Mouse (Mus musculus): ENCODE measurements around the gene Retreg1. TPM values are rescaled to one million over a fixed set of nuclear protein-coding genes. Genes with fewer than 3 reads are reported as not detected.

The Retreg1 gene
- polyA plus RNA-seq, 1 experiment from 2014 or later, result 6.8 TPM

DNA sequence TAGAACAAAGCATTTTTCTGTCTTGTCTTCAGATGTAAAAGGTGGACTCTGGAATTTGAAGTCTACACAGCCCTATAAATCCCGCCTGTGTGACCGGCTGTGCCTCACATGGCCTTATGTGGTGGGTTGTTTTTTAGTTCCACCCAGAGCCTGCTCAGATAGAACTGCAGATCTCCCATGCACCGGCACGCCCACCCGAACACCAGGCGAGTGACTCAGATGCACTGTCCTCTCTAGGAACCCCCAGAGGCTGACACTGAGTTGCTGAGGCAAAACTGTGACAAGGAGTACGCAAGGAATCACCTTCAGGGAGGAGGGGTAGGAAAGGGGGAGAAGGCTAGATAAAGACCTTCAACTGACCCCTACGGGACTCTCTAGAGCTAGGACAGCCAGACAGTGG, 85.0 kb downstream of the Retreg1 start:
- H3K27ac ChIP-seq, result no peak overlapping the region
- H3K4me2 ChIP-seq (replicated peaks), result no peak overlapping the region
- H3K36me3 ChIP-seq, result no peaks in the 10 kb centered on the region
- WGBS, result 94% methylated on average over 8 of the region's 8 CpGs
- H3K27me3 ChIP-seq, result no peaks in the 10 kb centered on the region
- 0 out of 2 replicates have a peak, but pooled peaks cover 3% of the 10 kb centered on the region for H3K4me1 ChIP-seq (replicated peaks)
- H3K9me3 ChIP-seq, result no peaks in the 10 kb centered on the region
- H3K9ac ChIP-seq (replicated peaks), result no peak overlapping the region
- ATAC-seq, result no peak
- H3K4me3 ChIP-seq (replicated peaks), result no peak overlapping the region

DNA sequence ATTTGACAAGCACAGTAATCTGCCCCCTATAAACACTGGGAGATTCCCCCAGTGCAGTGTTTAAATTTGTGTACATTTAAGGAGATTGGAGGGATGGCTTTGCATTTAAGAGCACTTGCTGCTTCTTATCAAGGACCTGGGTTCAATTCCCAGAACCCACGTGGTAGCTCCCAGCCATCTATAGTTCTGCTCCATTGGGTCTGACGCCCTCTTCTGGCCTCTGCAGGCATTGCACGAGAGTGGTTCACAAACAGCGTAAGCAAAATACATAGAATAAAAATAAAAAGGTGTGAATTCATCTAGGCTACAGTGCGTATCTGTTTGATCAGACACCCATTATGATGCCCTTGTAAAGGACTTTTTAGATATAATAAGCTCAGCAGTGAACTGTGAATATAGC, 85.9 kb downstream of the Retreg1 start:
- no peaks in the 10 kb centered on the region for H3K36me3 ChIP-seq
- no peak overlapping the region for H3K4me3 ChIP-seq (replicated peaks)
- WGBS, result 66% methylated on average over 5 of the region's 5 CpGs
- no peak overlapping the region for H3K9ac ChIP-seq (replicated peaks)
- H3K9me3 ChIP-seq, result no peaks in the 10 kb centered on the region
- no peak overlapping the region for H3K4me2 ChIP-seq (replicated peaks)
- ATAC-seq, result no peak
- H3K27me3 ChIP-seq, result no peaks in the 10 kb centered on the region
- no peak overlapping the region for H3K27ac ChIP-seq
- 0 out of 2 replicates have a peak, but pooled peaks cover 4% of the 10 kb centered on the region for H3K4me1 ChIP-seq (replicated peaks)

DNA sequence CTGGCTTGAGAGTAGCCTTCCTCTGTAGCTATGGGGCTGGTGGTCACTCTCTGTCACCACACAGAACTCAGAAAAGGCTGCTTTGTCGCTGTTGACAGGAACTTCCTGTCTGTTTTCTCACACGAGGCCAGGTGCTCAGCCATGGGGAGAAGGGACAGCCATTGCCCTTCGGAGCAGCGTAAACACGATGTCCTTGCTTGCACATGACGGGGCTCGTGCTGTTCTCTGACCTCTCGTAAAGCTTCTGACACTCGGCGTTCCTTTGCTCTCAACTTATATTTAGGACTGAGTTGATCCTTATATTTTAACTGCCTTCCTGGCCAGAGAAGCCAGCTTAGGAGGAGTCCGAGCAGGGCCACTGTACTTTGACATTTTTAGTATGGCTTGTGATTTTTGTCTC, 86.5 kb downstream of the Retreg1 start:
- Histone ChIP-seq H3K36me3 (no peaks in the 10 kb centered on the region), H3K9ac (replicated peaks) (no peak overlapping the region), H3K4me3 (replicated peaks) (no peak overlapping the region), H3K4me1 (replicated peaks) (0 out of 2 replicates have a peak, but pooled peaks cover 4% of the 10 kb centered on the region), H3K9me3 (no peaks in the 10 kb centered on the region), H3K4me2 (replicated peaks) (no peak overlapping the region), H3K27ac (no peak overlapping the region), H3K27me3 (no peaks in the 10 kb centered on the region)
- WGBS, result 84% methylated on average over 11 of the region's 11 CpGs
- ATAC-seq, result no peak

DNA sequence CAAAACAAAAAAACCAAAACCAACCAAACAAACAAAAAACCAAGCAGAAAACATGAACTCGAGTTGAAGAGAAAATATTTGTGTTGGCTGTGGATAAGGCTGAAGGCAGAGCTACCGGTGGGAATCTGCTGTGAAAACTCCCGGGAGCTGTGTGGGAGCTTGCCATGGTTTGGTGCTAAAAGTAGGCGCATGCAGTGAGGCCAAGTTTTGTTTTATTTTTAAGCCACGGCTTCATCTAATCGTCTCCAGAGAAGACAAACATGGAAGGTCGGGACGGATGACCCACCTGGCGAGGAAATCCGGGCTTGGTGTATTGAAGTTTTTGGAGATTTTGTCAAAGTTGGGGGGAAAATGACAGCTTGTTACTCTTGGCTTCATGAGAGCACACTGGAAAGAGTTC, 87.0 kb downstream of the Retreg1 start:
- Histone ChIP-seq H3K4me3 (replicated peaks) (no peak overlapping the region), H3K36me3 (no peaks in the 10 kb centered on the region), H3K9me3 (no peaks in the 10 kb centered on the region), H3K9ac (replicated peaks) (no peak overlapping the region), H3K4me1 (replicated peaks) (0 out of 2 replicates have a peak, but pooled peaks cover 4% of the 10 kb centered on the region), H3K4me2 (replicated peaks) (no peak overlapping the region), H3K27me3 (no peaks in the 10 kb centered on the region), H3K27ac (no peak overlapping the region)
- no peak for ATAC-seq
- WGBS, result 88% methylated on average over 10 of the region's 10 CpGs

DNA sequence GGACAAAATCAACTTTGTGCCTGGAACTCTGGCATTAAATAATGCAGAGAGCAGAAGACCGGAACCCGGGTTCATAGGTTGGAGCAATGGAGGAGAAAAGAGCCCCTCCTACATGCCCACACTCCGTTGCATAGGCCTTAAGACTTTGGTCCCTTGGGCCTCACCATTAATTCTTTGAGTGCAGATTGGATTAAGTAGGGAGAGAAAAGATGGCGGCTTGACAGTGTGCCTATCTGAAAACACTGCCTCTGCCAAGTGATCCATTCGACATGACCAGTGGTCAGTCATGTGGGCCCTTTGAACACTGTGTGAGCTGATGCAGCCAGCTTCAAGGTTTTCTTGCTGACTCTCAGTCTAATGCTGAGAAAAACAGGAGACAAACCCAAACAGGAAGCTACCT, 87.7 kb downstream of the Retreg1 start:
- no peaks in the 10 kb centered on the region for H3K36me3 ChIP-seq
- WGBS, result 86% methylated on average over 5 of the region's 5 CpGs
- H3K27me3 ChIP-seq, result no peaks in the 10 kb centered on the region
- ATAC-seq, result no peak
- H3K4me1 ChIP-seq (replicated peaks), result 0 out of 2 replicates have a peak, but pooled peaks cover 4% of the 10 kb centered on the region
- H3K9ac ChIP-seq (replicated peaks), result no peak overlapping the region
- no peaks in the 10 kb centered on the region for H3K9me3 ChIP-seq
- H3K27ac ChIP-seq, result no peak overlapping the region
- no peak overlapping the region for H3K4me3 ChIP-seq (replicated peaks)
- no peak overlapping the region for H3K4me2 ChIP-seq (replicated peaks)

- no peak overlapping the region for H3K4me3 ChIP-seq (replicated peaks)
- no peak overlapping the region for H3K27ac ChIP-seq
- H3K9me3 ChIP-seq, result no peaks in the 10 kb centered on the region
- no peak for ATAC-seq
- no peak overlapping the region for H3K9ac ChIP-seq (replicated peaks)
- H3K4me1 ChIP-seq (replicated peaks), result 0 out of 2 replicates have a peak, but pooled peaks cover 4% of the 10 kb centered on the region
- H3K27me3 ChIP-seq, result no peaks in the 10 kb centered on the region
- WGBS, result 91% methylated on average over 9 of the region's 9 CpGs
- no peaks in the 10 kb centered on the region for H3K36me3 ChIP-seq
- no peak overlapping the region for H3K4me2 ChIP-seq (replicated peaks)
These were observed 89.5 kb downstream of the Retreg1 start for GRCm38 (mm10) chr15:25932497-25932896.

- Histone ChIP-seq H3K4me3 (replicated peaks) (no peak overlapping the region), H3K36me3 (no peaks in the 10 kb centered on the region), H3K4me2 (replicated peaks) (no peak overlapping the region), H3K27me3 (no peaks in the 10 kb centered on the region), H3K27ac (no peak overlapping the region), H3K4me1 (replicated peaks) (0 out of 2 replicates have a peak, but pooled peaks cover 4% of the 10 kb centered on the region), H3K9me3 (no peaks in the 10 kb centered on the region), H3K9ac (replicated peaks) (no peak overlapping the region)
- no peak for ATAC-seq
- WGBS, result 67% methylated on average over 16 of the region's 16 CpGs
These were observed 90.1 kb downstream of the Retreg1 start for GRCm38 (mm10) chr15:25932937-25933684.

DNA sequence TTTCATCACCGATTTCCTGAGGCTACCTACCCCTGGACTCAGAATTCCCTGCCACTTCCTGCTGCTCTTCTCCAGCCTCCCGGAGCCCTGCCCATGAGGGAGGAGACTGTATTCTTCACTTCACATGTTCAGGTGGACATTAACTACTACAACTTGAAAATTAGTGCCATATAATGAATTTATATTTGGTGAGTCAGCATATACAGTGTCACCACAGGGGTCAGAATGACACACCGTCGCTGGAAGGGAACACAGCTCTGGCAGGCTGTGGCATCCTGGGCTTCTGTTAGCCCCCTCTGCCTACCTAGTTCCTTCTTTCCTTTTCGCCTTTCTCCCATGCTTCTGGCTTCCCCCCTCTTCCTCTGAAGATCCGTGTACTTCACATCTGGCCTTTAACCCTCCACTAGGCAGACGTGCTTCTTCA, 90.7 kb downstream of the Retreg1 start:
- no peak overlapping the region for H3K4me3 ChIP-seq (replicated peaks)
- no peak overlapping the region for H3K27ac ChIP-seq
- no peak overlapping the region for H3K9ac ChIP-seq (replicated peaks)
- ATAC-seq, result no peak
- WGBS, result 78% methylated on average over 7 of the region's 7 CpGs
- H3K36me3 ChIP-seq, result no peaks in the 10 kb centered on the region
- H3K9me3 ChIP-seq, result no peaks in the 10 kb centered on the region
- 0 out of 2 replicates have a peak, but pooled peaks cover 4% of the 10 kb centered on the region for H3K4me1 ChIP-seq (replicated peaks)
- H3K27me3 ChIP-seq, result no peaks in the 10 kb centered on the region
- H3K4me2 ChIP-seq (replicated peaks), result no peak overlapping the region

GRCm38 (mm10) chr15:25934411-25934810, 91.4 kb downstream of the Retreg1 start:
- ATAC-seq, result no peak
- WGBS, result 79% methylated on average over 7 of the region's 7 CpGs

GRCm38 (mm10) chr15:25938496-25938895, 95.5 kb downstream of the Retreg1 start:
- WGBS, result 93% methylated on average over 7 of the region's 7 CpGs

More at GRCm38 (mm10) chr15:25934411-25934810, 91.4 kb downstream of the Retreg1 start:
- Histone ChIP-seq H3K27ac (no peak overlapping the region), H3K4me2 (replicated peaks) (no peak overlapping the region), H3K9ac (replicated peaks) (no peak overlapping the region), H3K4me1 (replicated peaks) (0 out of 2 replicates have a peak, but pooled peaks cover 4% of the 10 kb centered on the region), H3K36me3 (no peaks in the 10 kb centered on the region), H3K9me3 (no peaks in the 10 kb centered on the region), H3K27me3 (no peaks in the 10 kb centered on the region), H3K4me3 (replicated peaks) (no peak overlapping the region)

DNA sequence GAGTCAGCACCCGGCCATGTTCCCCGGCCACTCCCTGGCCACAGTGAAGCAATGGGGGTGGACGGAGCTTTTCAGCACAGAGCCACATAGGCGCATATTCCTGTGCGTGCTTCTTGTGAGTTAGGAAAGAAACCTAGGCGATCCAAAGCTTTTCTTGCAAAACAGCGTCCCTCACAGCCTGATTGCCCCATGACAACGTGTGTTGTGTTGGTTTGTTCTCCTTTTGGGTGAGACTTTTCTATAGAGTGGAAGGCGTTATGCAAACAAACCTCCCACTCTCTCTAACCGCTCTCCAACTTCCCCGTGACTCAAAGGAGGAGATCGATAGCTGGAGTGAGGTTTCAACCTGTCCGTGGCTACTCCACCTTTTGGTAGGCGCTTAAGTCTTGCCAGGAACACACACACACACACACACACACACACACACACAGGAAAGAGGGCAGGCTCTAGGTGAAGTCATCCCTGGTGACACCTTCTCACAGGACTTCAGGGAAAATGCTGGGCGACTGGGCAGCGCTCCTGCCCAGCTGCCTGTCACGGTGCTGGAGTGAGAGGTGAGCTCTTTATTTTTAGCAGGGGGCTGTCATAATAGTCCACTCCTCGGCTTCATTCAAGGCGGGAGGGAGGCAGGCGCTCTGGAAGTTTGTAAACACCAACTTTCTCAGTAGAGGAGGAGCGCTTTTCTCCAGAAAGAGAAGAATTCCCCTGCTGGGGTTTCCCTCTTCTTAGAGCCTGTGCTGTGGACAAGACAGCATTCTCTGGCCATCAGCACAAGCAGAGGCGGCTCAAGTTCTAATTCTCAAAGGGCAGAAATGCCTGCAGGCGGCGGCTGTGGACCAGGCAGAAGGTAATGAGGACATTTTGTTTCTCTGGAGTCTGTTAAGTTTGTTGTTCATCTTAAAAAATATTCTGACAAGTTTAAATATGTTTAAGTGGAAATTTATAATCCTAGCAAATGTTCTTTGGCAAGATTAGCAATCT, 97.7 kb downstream of the Retreg1 start:
- H3K4me2 ChIP-seq (replicated peaks), result no peak overlapping the region
- peak; percentile 45; the same call in 1 of the 2 replicates for ATAC-seq
- H3K4me1 ChIP-seq (replicated peaks), result peaks cover 10% of the 10 kb centered on the region; the same call in 1 of the 2 replicates
- H3K27ac ChIP-seq, result no peak overlapping the region
- no peaks in the 10 kb centered on the region for H3K27me3 ChIP-seq
- no peaks in the 10 kb centered on the region for H3K9me3 ChIP-seq
- 42% methylated on average over 24 of the region's 24 CpGs for WGBS
- H3K36me3 ChIP-seq, result no peaks in the 10 kb centered on the region
- no peak overlapping the region for H3K4me3 ChIP-seq (replicated peaks)
- no peak overlapping the region for H3K9ac ChIP-seq (replicated peaks)

More at GRCm38 (mm10) chr15:25938496-25938895, 95.5 kb downstream of the Retreg1 start:
- Histone ChIP-seq H3K27ac (no peak overlapping the region), H3K9ac (replicated peaks) (no peak overlapping the region), H3K36me3 (no peaks in the 10 kb centered on the region), H3K4me2 (replicated peaks) (no peak overlapping the region), H3K4me3 (replicated peaks) (no peak overlapping the region), H3K27me3 (no peaks in the 10 kb centered on the region), H3K4me1 (replicated peaks) (peaks cover 10% of the 10 kb centered on the region; the same call in 1 of the 2 replicates), H3K9me3 (no peaks in the 10 kb centered on the region)
- no peak for ATAC-seq

DNA sequence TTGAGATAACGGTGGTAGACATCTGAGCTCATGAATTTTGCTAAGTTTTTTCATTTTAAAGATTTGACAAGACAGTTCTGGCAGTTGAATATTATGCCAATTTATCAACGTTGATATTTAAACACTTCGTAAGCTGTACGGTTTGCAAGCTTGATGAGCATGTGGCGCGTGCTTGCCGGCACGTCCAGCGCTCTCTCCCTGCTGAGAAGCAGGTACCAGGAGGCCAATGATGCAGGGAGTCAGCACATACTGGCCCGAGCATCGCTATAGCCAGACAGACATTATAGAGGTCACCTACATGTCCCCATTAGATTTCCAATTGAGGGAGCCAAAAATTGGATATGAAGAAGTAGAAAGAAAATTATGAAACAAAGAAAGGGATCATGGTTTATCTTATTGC, 98.5 kb downstream of the Retreg1 start:
- H3K36me3 ChIP-seq, result no peaks in the 10 kb centered on the region
- no peaks in the 10 kb centered on the region for H3K27me3 ChIP-seq
- no peaks in the 10 kb centered on the region for H3K9me3 ChIP-seq
- peaks cover 10% of the 10 kb centered on the region; the same call in 1 of the 2 replicates for H3K4me1 ChIP-seq (replicated peaks)
- 84% methylated on average over 11 of the region's 11 CpGs for WGBS
- no peak overlapping the region for H3K9ac ChIP-seq (replicated peaks)
- no peak overlapping the region for H3K4me3 ChIP-seq (replicated peaks)
- H3K4me2 ChIP-seq (replicated peaks), result no peak overlapping the region
- H3K27ac ChIP-seq, result no peak overlapping the region
- ATAC-seq, result no peak

All from midbrain, embryonic 13.5 days (tissue).